Mouse (Mus musculus): ENCODE data around the gene Twist2. TPM values are rescaled to one million over a fixed set of nuclear protein-coding genes. Genes with fewer than 3 reads are reported as not detected.

Gene Twist2
- polyA plus RNA-seq, 1 experiment from 2014 or later, result 1.6 TPM

- H3K4me2 ChIP-seq (ENCODE audit: low read length), result no peak overlapping the region
- no peak overlapping the region for H3K4me3 ChIP-seq (replicated peaks; ENCODE audit: low read depth, low read length)
- no peaks in the 10 kb centered on the region for H3K36me3 ChIP-seq (ENCODE audit: control insufficient read depth, insufficient read depth, low read length)
- H3K27me3 ChIP-seq (ENCODE audit: control insufficient read depth, insufficient read depth, low read length), result no peaks in the 10 kb centered on the region
- H3K9ac ChIP-seq (replicated peaks; ENCODE audit: low read length), result no peak overlapping the region
- ATAC-seq (ENCODE audit: low FRiP score, low TSS enrichment) (no peak), DNase-seq (no peak)
- no peaks in the 10 kb centered on the region for H3K9me3 ChIP-seq (ENCODE audit: control insufficient read depth, low read length)
- 79% methylated on average over 10 of the region's 10 CpGs for WGBS
- H3K4me1 ChIP-seq (ENCODE audit: control insufficient read depth, insufficient read depth, low read length), result no peaks in the 10 kb centered on the region
- H3K27ac ChIP-seq (replicated peaks; ENCODE audit: low read depth, low read length), result no peak overlapping the region
Measured at GRCm38 (mm10) chr1:91873572-91874285, 72.5 kb downstream of the Twist2 start.

GRCm38 (mm10) chr1:91874633-91875032, 73.4 kb downstream of the Twist2 start:
- H3K36me3 ChIP-seq (ENCODE audit: control insufficient read depth, insufficient read depth, low read length), result no peaks in the 10 kb centered on the region
- no peaks in the 10 kb centered on the region for H3K9me3 ChIP-seq (ENCODE audit: control insufficient read depth, low read length)
- no peak overlapping the region for H3K9ac ChIP-seq (replicated peaks; ENCODE audit: low read length)
- H3K4me2 ChIP-seq (ENCODE audit: low read length), result no peak overlapping the region
- no peak for ATAC-seq (ENCODE audit: low FRiP score, low TSS enrichment)
- no peaks in the 10 kb centered on the region for H3K27me3 ChIP-seq (ENCODE audit: control insufficient read depth, insufficient read depth, low read length)
- H3K27ac ChIP-seq (replicated peaks; ENCODE audit: low read depth, low read length), result no peak overlapping the region
- no peaks in the 10 kb centered on the region for H3K4me1 ChIP-seq (ENCODE audit: control insufficient read depth, insufficient read depth, low read length)
- no peak overlapping the region for H3K4me3 ChIP-seq (replicated peaks; ENCODE audit: low read depth, low read length)
- DNase-seq, result peak; percentile 71
- 12% methylated on average over 2 of the region's 2 CpGs for WGBS

- H3K4me1 ChIP-seq (ENCODE audit: control insufficient read depth, insufficient read depth, low read length), result no peaks in the 10 kb centered on the region
- no peaks in the 10 kb centered on the region for H3K27me3 ChIP-seq (ENCODE audit: control insufficient read depth, insufficient read depth, low read length)
- H3K4me2 ChIP-seq (ENCODE audit: low read length), result no peak overlapping the region
- no peaks in the 10 kb centered on the region for H3K36me3 ChIP-seq (ENCODE audit: control insufficient read depth, insufficient read depth, low read length)
- H3K9me3 ChIP-seq (ENCODE audit: control insufficient read depth, low read length), result no peaks in the 10 kb centered on the region
- no peak overlapping the region for H3K4me3 ChIP-seq (replicated peaks; ENCODE audit: low read depth, low read length)
- WGBS, result 78% methylated on average over 7 of the region's 7 CpGs
- DNase-seq (no peak), ATAC-seq (ENCODE audit: low FRiP score, low TSS enrichment) (no peak)
- H3K9ac ChIP-seq (replicated peaks; ENCODE audit: low read length), result no peak overlapping the region
- H3K27ac ChIP-seq (replicated peaks; ENCODE audit: low read depth, low read length), result no peak overlapping the region
Measured at GRCm38 (mm10) chr1:91875042-91875720, 73.9 kb downstream of the Twist2 start.

- no peak overlapping the region for H3K4me2 ChIP-seq (ENCODE audit: low read length)
- H3K9ac ChIP-seq (replicated peaks; ENCODE audit: low read length), result no peak overlapping the region
- ATAC-seq (ENCODE audit: low FRiP score, low TSS enrichment), result no peak
- DNase-seq, result no peak
- no peak overlapping the region for H3K4me3 ChIP-seq (replicated peaks; ENCODE audit: low read depth, low read length)
- no peaks in the 10 kb centered on the region for H3K4me1 ChIP-seq (ENCODE audit: control insufficient read depth, insufficient read depth, low read length)
- WGBS, result 51% methylated on average over 5 of the region's 5 CpGs
- peaks cover 10% of the 10 kb centered on the region; the same call in 1 of the 2 replicates for H3K9me3 ChIP-seq (ENCODE audit: control insufficient read depth, low read length)
- no peak overlapping the region for H3K27ac ChIP-seq (replicated peaks; ENCODE audit: low read depth, low read length)
- H3K27me3 ChIP-seq (ENCODE audit: control insufficient read depth, insufficient read depth, low read length), result no peaks in the 10 kb centered on the region
- H3K36me3 ChIP-seq (ENCODE audit: control insufficient read depth, insufficient read depth, low read length), result no peaks in the 10 kb centered on the region
Measured at GRCm38 (mm10) chr1:91878696-91879095, 77.4 kb downstream of the Twist2 start.

- Histone ChIP-seq H3K9me3 (ENCODE audit: control insufficient read depth, low read length) (peaks cover 10% of the 10 kb centered on the region; the same call in 1 of the 2 replicates), H3K36me3 (ENCODE audit: control insufficient read depth, insufficient read depth, low read length) (no peaks in the 10 kb centered on the region), H3K4me3 (replicated peaks; ENCODE audit: low read depth, low read length) (no peak overlapping the region), H3K27me3 (ENCODE audit: control insufficient read depth, insufficient read depth, low read length) (no peaks in the 10 kb centered on the region), H3K4me1 (ENCODE audit: control insufficient read depth, insufficient read depth, low read length) (no peaks in the 10 kb centered on the region), H3K27ac (replicated peaks; ENCODE audit: low read depth, low read length) (no peak overlapping the region), H3K4me2 (ENCODE audit: low read length) (no peak overlapping the region), H3K9ac (replicated peaks; ENCODE audit: low read length) (no peak overlapping the region)
- WGBS, result 90% methylated on average over 12 of the region's 12 CpGs
- DNase-seq, result no peak
- no peak for ATAC-seq (ENCODE audit: low FRiP score, low TSS enrichment)
Measured at GRCm38 (mm10) chr1:91880156-91880555, 78.9 kb downstream of the Twist2 start.

GRCm38 (mm10) chr1:91880899-91881298, 79.6 kb downstream of the Twist2 start:
- no peak for ATAC-seq (ENCODE audit: low FRiP score, low TSS enrichment)
- Histone ChIP-seq H3K27me3 (ENCODE audit: control insufficient read depth, insufficient read depth, low read length) (no peaks in the 10 kb centered on the region), H3K4me2 (ENCODE audit: low read length) (no peak overlapping the region), H3K9ac (replicated peaks; ENCODE audit: low read length) (no peak overlapping the region), H3K36me3 (ENCODE audit: control insufficient read depth, insufficient read depth, low read length) (no peaks in the 10 kb centered on the region), H3K4me3 (replicated peaks; ENCODE audit: low read depth, low read length) (no peak overlapping the region), H3K4me1 (ENCODE audit: control insufficient read depth, insufficient read depth, low read length) (no peaks in the 10 kb centered on the region), H3K9me3 (ENCODE audit: control insufficient read depth, low read length) (peaks cover 10% of the 10 kb centered on the region; the same call in 1 of the 2 replicates), H3K27ac (replicated peaks; ENCODE audit: low read depth, low read length) (no peak overlapping the region)
- WGBS, result 80% methylated on average over 8 of the region's 8 CpGs
- no peak for DNase-seq

GRCm38 (mm10) chr1:91883115-91883514, 81.9 kb downstream of the Twist2 start:
- WGBS, result 76% methylated on average over 5 of the region's 5 CpGs
- peak; percentile 21 for DNase-seq
- no peak for ATAC-seq (ENCODE audit: low FRiP score, low TSS enrichment)

GRCm38 (mm10) chr1:91893598-91893997, 92.3 kb downstream of the Twist2 start:
- no peak for DNase-seq
- no peak overlapping the region for H3K9ac ChIP-seq (replicated peaks; ENCODE audit: low read length)
- no peaks in the 10 kb centered on the region for H3K4me1 ChIP-seq (ENCODE audit: control insufficient read depth, insufficient read depth, low read length)

More at GRCm38 (mm10) chr1:91883115-91883514, 81.9 kb downstream of the Twist2 start:
- Histone ChIP-seq H3K27me3 (ENCODE audit: control insufficient read depth, insufficient read depth, low read length) (no peaks in the 10 kb centered on the region), H3K36me3 (ENCODE audit: control insufficient read depth, insufficient read depth, low read length) (no peaks in the 10 kb centered on the region), H3K4me3 (replicated peaks; ENCODE audit: low read depth, low read length) (no peak overlapping the region), H3K9ac (replicated peaks; ENCODE audit: low read length) (no peak overlapping the region), H3K9me3 (ENCODE audit: control insufficient read depth, low read length) (peaks cover 10% of the 10 kb centered on the region; the same call in 1 of the 2 replicates), H3K4me2 (ENCODE audit: low read length) (no peak overlapping the region), H3K4me1 (ENCODE audit: control insufficient read depth, insufficient read depth, low read length) (no peaks in the 10 kb centered on the region), H3K27ac (replicated peaks; ENCODE audit: low read depth, low read length) (no peak overlapping the region)

GRCm38 (mm10) chr1:91894286-91894685, 93.0 kb downstream of the Twist2 start:
- Histone ChIP-seq H3K4me1 (ENCODE audit: control insufficient read depth, insufficient read depth, low read length) (no peaks in the 10 kb centered on the region), H3K9me3 (ENCODE audit: control insufficient read depth, low read length) (no peaks in the 10 kb centered on the region), H3K27me3 (ENCODE audit: control insufficient read depth, insufficient read depth, low read length) (no peaks in the 10 kb centered on the region), H3K27ac (replicated peaks; ENCODE audit: low read depth, low read length) (no peak overlapping the region), H3K4me3 (replicated peaks; ENCODE audit: low read depth, low read length) (no peak overlapping the region), H3K36me3 (ENCODE audit: control insufficient read depth, insufficient read depth, low read length) (no peaks in the 10 kb centered on the region), H3K4me2 (ENCODE audit: low read length) (no peak overlapping the region), H3K9ac (replicated peaks; ENCODE audit: low read length) (no peak overlapping the region)
- 89% methylated on average over 5 of the region's 5 CpGs for WGBS
- ATAC-seq (ENCODE audit: low FRiP score, low TSS enrichment) (no peak), DNase-seq (no peak)

More at GRCm38 (mm10) chr1:91893598-91893997, 92.3 kb downstream of the Twist2 start:
- H3K4me3 ChIP-seq (replicated peaks; ENCODE audit: low read depth, low read length), result no peak overlapping the region
- WGBS, result 94% methylated on average over 11 of the region's 11 CpGs
- H3K36me3 ChIP-seq (ENCODE audit: control insufficient read depth, insufficient read depth, low read length), result no peaks in the 10 kb centered on the region
- H3K27ac ChIP-seq (replicated peaks; ENCODE audit: low read depth, low read length), result no peak overlapping the region
- no peaks in the 10 kb centered on the region for H3K27me3 ChIP-seq (ENCODE audit: control insufficient read depth, insufficient read depth, low read length)
- H3K9me3 ChIP-seq (ENCODE audit: control insufficient read depth, low read length), result no peaks in the 10 kb centered on the region
- ATAC-seq (ENCODE audit: low FRiP score, low TSS enrichment), result no peak
- H3K4me2 ChIP-seq (ENCODE audit: low read length), result no peak overlapping the region

Data from midbrain, embryonic 14.5 days (tissue).